Mouse (Mus musculus) neural tube, embryonic 15.5 days (tissue): ENCODE results near the gene Cep72. TPM values are rescaled to one million over a fixed set of nuclear protein-coding genes. Genes with fewer than 3 reads are reported as not detected.
A peak's percentile ranks its signal among the peaks of the same experiment; 100 is the strongest.
"Not testable (repeated sequence)": the region's sequence is repeated elsewhere in the genome, so short reads cannot be mapped to it uniquely, and the experiment has no call there.

ENCODE experiments used
- ATAC-seq: fragments of 200-750 bp; cut with Nextera tagmentation; 2 replicates; pipeline ENCODE4 v1.8.0; 2017; ENCODE audit warnings: mild to moderate bottlenecking, moderate TSS enrichment, moderate library complexity; ENCODE audit not compliant: low FRiP score
- H3K27ac ChIP-seq: fragments of 300-500 bp; sonication (generic); replicated peaks from 2 replicates; pipeline ENCODE4 v1.5.1; 2015; ENCODE audit warnings: mild to moderate bottlenecking, inconsistent platforms
- H3K27me3 ChIP-seq: fragments of 300-500 bp; sonication (generic); replicated peaks from 2 replicates; pipeline ENCODE4 v1.6.1; 2015; ENCODE audit warnings: inconsistent platforms
- H3K36me3 ChIP-seq: fragments of 300-500 bp; sonication (generic); 2 replicates; pipeline ENCODE4 v1.6.1; 2015; ENCODE audit warnings: inconsistent platforms
- H3K4me1 ChIP-seq: fragments of 300-500 bp; sonication (generic); 2 replicates; pipeline ENCODE4 v1.6.1; 2015; ENCODE audit warnings: inconsistent platforms
- H3K4me2 ChIP-seq: fragments of 300-500 bp; sonication (generic); 2 replicates; pipeline ENCODE4 v1.6.1; 2015; ENCODE audit warnings: inconsistent platforms, mild to moderate bottlenecking, moderate library complexity
- H3K4me3 ChIP-seq: fragments of 300-500 bp; sonication (generic); replicated peaks from 2 replicates; pipeline ENCODE4 v1.5.1; 2015; ENCODE audit warnings: mild to moderate bottlenecking, inconsistent platforms
- H3K9ac ChIP-seq: fragments of 300-500 bp; sonication (generic); replicated peaks from 2 replicates; pipeline ENCODE4 v1.6.1; 2015; ENCODE audit warnings: mild to moderate bottlenecking, inconsistent platforms
- H3K9me3 ChIP-seq: fragments of 300-500 bp; sonication (generic); replicated peaks from 2 replicates; pipeline ENCODE4 v1.6.1; 2016; ENCODE audit warnings: inconsistent platforms
- WGBS: fragments of 180-500 bp; shearing (Covaris S2); methylation state at CpG from one replicate; pipeline ENCODE4 v1.1.7; 2015; ENCODE audit warnings: mixed read lengths; 5-methylcytosine and 5-hydroxymethylcytosine counted together
- polyA plus RNA-seq: library from polyadenylated mRNA; unstranded; fragments of >200 nt; fragmentation: Nextera tagmentation; extraction: Ambion mirVana; gene quantifications from 2 replicates; pipeline ENCODE4 v1.2.1, GENCODE M21; 2015

Cep72 gene
- polyA plus RNA-seq, 1 experiment from 2014 or later: 7.5 TPM

GRCm38 (mm10) chr13:74071244-74071643, 9.1 kb upstream of the Cep72 start:
- H3K36me3 ChIP-seq, H3K4me1 ChIP-seq, H3K9me3 ChIP-seq, H3K4me2 ChIP-seq, H3K27ac ChIP-seq, ATAC-seq, H3K4me3 ChIP-seq, H3K9ac ChIP-seq, H3K27me3 ChIP-seq: not testable (repeated sequence)
- 81% methylated on average over 1 of the region's 1 CpGs for WGBS

GRCm38 (mm10) chr13:74066576-74066975, 4.5 kb upstream of the Cep72 start:
- H3K4me3 ChIP-seq: no peak overlapping the region
- H3K4me1 ChIP-seq: 0 out of 2 replicates have a peak, but pooled peaks cover 2% of the 10 kb centered on the region
- no peak overlapping the region for H3K27ac ChIP-seq
- no peaks in the 10 kb centered on the region for H3K36me3 ChIP-seq
- no peak for ATAC-seq
- 78% methylated on average over 1 of the region's 1 CpGs for WGBS
- H3K27me3 ChIP-seq: no peaks in the 10 kb centered on the region
- H3K9ac ChIP-seq: no peak overlapping the region
- no peak overlapping the region for H3K4me2 ChIP-seq
- no peaks in the 10 kb centered on the region for H3K9me3 ChIP-seq

- Histone ChIP-seq H3K9ac (no peak overlapping the region), H3K9me3 (no peaks in the 10 kb centered on the region), H3K27me3 (no peaks in the 10 kb centered on the region), H3K36me3 (no peaks in the 10 kb centered on the region), H3K4me1 (0 out of 2 replicates have a peak, but pooled peaks cover 2% of the 10 kb centered on the region), H3K4me3 (no peak overlapping the region), H3K27ac (no peak overlapping the region), H3K4me2 (no peak overlapping the region)
- WGBS: 91% methylated on average over 1 of the region's 1 CpGs
- no peak for ATAC-seq
Measured at GRCm38 (mm10) chr13:74063340-74064050, 1.4 kb upstream of the Cep72 start.

- Histone ChIP-seq H3K27ac (no peak overlapping the region), H3K4me2 (peak overlapping the region; percentile 67), H3K9me3 (no peaks in the 10 kb centered on the region), H3K4me1 (0 out of 2 replicates have a peak, but pooled peaks cover 2% of the 10 kb centered on the region), H3K27me3 (no peaks in the 10 kb centered on the region), H3K4me3 (peak overlapping the region; percentile 96), H3K9ac (peak overlapping the region; percentile 76; the same call in 1 of the 2 replicates), H3K36me3 (peaks cover 4% of the 10 kb centered on the region; the same call in 1 of the 2 replicates)
- WGBS: 33% methylated on average over 11 of the region's 11 CpGs
- ATAC-seq: no peak
Measured at GRCm38 (mm10) chr13:74062378-74063128, 454 bp upstream of the Cep72 start.

- H3K36me3 ChIP-seq: peaks cover 4% of the 10 kb centered on the region
- WGBS: 94% methylated on average over 9 of the region's 9 CpGs
- no peak for ATAC-seq
- H3K9ac ChIP-seq: no peak overlapping the region
- H3K27me3 ChIP-seq: no peaks in the 10 kb centered on the region
- H3K4me2 ChIP-seq: no peak overlapping the region
- H3K27ac ChIP-seq: no peak overlapping the region
- H3K9me3 ChIP-seq: no peaks in the 10 kb centered on the region
- H3K4me1 ChIP-seq: 0 out of 2 replicates have a peak, but pooled peaks cover 2% of the 10 kb centered on the region
- no peak overlapping the region for H3K4me3 ChIP-seq
Measured at GRCm38 (mm10) chr13:74058081-74058480, 4.0 kb downstream of the Cep72 start.

GRCm38 (mm10) chr13:74056194-74056593, 5.9 kb downstream of the Cep72 start:
- Histone ChIP-seq H3K27ac (no peak overlapping the region), H3K27me3 (no peaks in the 10 kb centered on the region), H3K9me3 (no peaks in the 10 kb centered on the region), H3K4me1 (no peaks in the 10 kb centered on the region), H3K9ac (no peak overlapping the region), H3K4me3 (no peak overlapping the region), H3K36me3 (peaks cover 7% of the 10 kb centered on the region), H3K4me2 (no peak overlapping the region)
- 97% methylated on average over 1 of the region's 1 CpGs for WGBS
- ATAC-seq: no peak

- Histone ChIP-seq H3K27ac (no peak overlapping the region), H3K4me1 (no peaks in the 10 kb centered on the region), H3K36me3 (peaks cover 10% of the 10 kb centered on the region; the same call in 1 of the 2 replicates), H3K9ac (no peak overlapping the region), H3K9me3 (no peaks in the 10 kb centered on the region), H3K27me3 (no peaks in the 10 kb centered on the region), H3K4me3 (no peak overlapping the region), H3K4me2 (no peak overlapping the region)
- 85% methylated on average over 3 of the region's 3 CpGs for WGBS
- no peak for ATAC-seq
Measured at GRCm38 (mm10) chr13:74039926-74040325, 22.2 kb downstream of the Cep72 start.

GRCm38 (mm10) chr13:74035776-74036175, 26.3 kb downstream of the Cep72 start:
- Histone ChIP-seq H3K9ac (no peak overlapping the region), H3K4me2 (no peak overlapping the region), H3K4me3 (no peak overlapping the region), H3K9me3 (no peaks in the 10 kb centered on the region), H3K36me3 (peaks cover 29% of the 10 kb centered on the region), H3K27me3 (no peaks in the 10 kb centered on the region), H3K27ac (no peak overlapping the region), H3K4me1 (no peaks in the 10 kb centered on the region)
- no peak for ATAC-seq
- WGBS: 100% methylated on average over 2 of the region's 2 CpGs

GRCm38 (mm10) chr13:74034756-74035155, 27.3 kb downstream of the Cep72 start:
- Histone ChIP-seq H3K9ac (no peak overlapping the region), H3K27me3 (no peaks in the 10 kb centered on the region), H3K4me3 (no peak overlapping the region), H3K9me3 (no peaks in the 10 kb centered on the region), H3K4me2 (no peak overlapping the region), H3K27ac (no peak overlapping the region), H3K4me1 (no peaks in the 10 kb centered on the region), H3K36me3 (peaks cover 27% of the 10 kb centered on the region)
- no peak for ATAC-seq
- 68% methylated on average over 2 of the region's 2 CpGs for WGBS

- Histone ChIP-seq H3K9me3 (no peaks in the 10 kb centered on the region), H3K27me3 (no peaks in the 10 kb centered on the region), H3K36me3 (peaks cover 24% of the 10 kb centered on the region), H3K4me3 (no peak overlapping the region), H3K9ac (no peak overlapping the region), H3K4me2 (no peak overlapping the region), H3K4me1 (no peaks in the 10 kb centered on the region), H3K27ac (no peak overlapping the region)
- no peak for ATAC-seq
- 83% methylated on average over 8 of the region's 8 CpGs for WGBS
Measured at GRCm38 (mm10) chr13:74031133-74031532, 31.0 kb downstream of the Cep72 start.

GRCm38 (mm10) chr13:74030691-74031090, 31.4 kb downstream of the Cep72 start:
- WGBS: 89% methylated on average over 7 of the region's 7 CpGs
- H3K9ac ChIP-seq: no peak overlapping the region
- no peak for ATAC-seq
- H3K27ac ChIP-seq: no peak overlapping the region
- no peak overlapping the region for H3K4me2 ChIP-seq
- H3K27me3 ChIP-seq: no peaks in the 10 kb centered on the region
- H3K36me3 ChIP-seq: peaks cover 24% of the 10 kb centered on the region
- no peaks in the 10 kb centered on the region for H3K9me3 ChIP-seq
- no peak overlapping the region for H3K4me3 ChIP-seq
- H3K4me1 ChIP-seq: no peaks in the 10 kb centered on the region

GRCm38 (mm10) chr13:74029013-74029412, 33.1 kb downstream of the Cep72 start:
- Histone ChIP-seq H3K9me3 (no peaks in the 10 kb centered on the region), H3K4me1 (no peaks in the 10 kb centered on the region), H3K27me3 (no peaks in the 10 kb centered on the region), H3K36me3 (peaks cover 22% of the 10 kb centered on the region), H3K27ac (no peak overlapping the region), H3K4me3 (no peak overlapping the region), H3K4me2 (no peak overlapping the region), H3K9ac (no peak overlapping the region)
- no peak for ATAC-seq
- WGBS: 90% methylated on average over 2 of the region's 2 CpGs
